Mouse (Mus musculus): ENCODE measurements around the gene Cd300a. TPM values are rescaled to one million over a fixed set of nuclear protein-coding genes. Genes with fewer than 3 reads are reported as not detected.
A peak's percentile ranks its signal among the peaks of the same experiment; 100 is the strongest.

Cd300a gene
- polyA plus RNA-seq, 1 experiment from 2014 or later, result 2.8 TPM

GRCm38 (mm10) chr11:114868280-114868679 is 21.6 kb upstream of the Cd300a start:
- Histone ChIP-seq H3K36me3 (no peaks in the 10 kb centered on the region), H3K4me2 (no peak overlapping the region), H3K27ac (replicated peaks) (no peak overlapping the region), H3K4me3 (no peak overlapping the region), H3K9ac (no peak overlapping the region), H3K4me1 (replicated peaks) (peaks cover 30% of the 10 kb centered on the region), H3K9me3 (no peaks in the 10 kb centered on the region), H3K27me3 (no peaks in the 10 kb centered on the region)
- WGBS, result 92% methylated on average over 12 of the region's 12 CpGs
- ATAC-seq (ENCODE audit: low read depth), result no peak

DNA sequence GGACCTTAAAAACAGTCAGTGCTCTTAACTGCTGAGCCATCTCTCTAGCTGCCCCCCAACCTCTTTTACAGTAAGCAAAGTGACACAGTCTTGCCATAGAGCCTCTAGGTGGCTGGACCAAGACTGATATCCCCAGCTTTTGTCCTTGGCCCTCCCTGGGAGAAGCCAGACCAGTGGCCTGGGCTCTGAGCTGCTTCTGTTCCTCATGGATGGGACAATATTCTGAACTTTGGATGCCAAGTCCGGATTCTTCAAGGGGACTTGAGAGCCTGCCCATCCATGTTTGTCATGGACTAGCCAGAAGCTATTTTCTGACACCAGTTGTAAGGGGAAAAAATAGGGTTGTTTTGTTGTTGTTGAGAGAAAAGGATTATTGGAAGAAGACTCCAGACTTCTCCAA is 20.1 kb upstream of the Cd300a start:
- Histone ChIP-seq H3K4me1 (replicated peaks) (peaks cover 36% of the 10 kb centered on the region), H3K4me2 (no peak overlapping the region), H3K27ac (replicated peaks) (no peak overlapping the region), H3K9ac (no peak overlapping the region), H3K27me3 (no peaks in the 10 kb centered on the region), H3K36me3 (no peaks in the 10 kb centered on the region), H3K9me3 (no peaks in the 10 kb centered on the region), H3K4me3 (no peak overlapping the region)
- 89% methylated on average over 1 of the region's 1 CpGs for WGBS
- ATAC-seq (ENCODE audit: low read depth), result no peak

DNA sequence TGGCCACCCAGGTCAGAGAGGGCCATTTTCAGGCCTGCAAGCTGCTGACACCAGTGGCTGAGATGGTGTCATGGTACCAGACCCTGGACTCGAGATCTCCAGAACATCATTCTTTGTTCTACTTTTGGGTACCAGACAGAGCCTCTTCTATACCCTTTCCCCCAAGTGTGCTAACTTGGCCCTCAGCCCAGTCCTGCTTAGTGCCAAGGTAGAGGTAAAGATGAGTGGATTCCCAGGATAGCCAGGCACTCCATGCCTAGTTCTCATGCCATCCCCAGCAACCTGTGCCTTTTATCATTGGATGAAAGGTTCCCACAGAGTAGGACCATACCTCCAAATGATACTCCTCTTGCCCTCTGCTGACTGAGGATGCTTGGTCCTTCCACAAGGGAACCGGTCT is 18.3 kb upstream of the Cd300a start:
- whole genome bisulfite sequencing, result 88% methylated on average over 2 of the region's 2 CpGs
- no peak for ATAC-seq (ENCODE audit: low read depth)
- no peak overlapping the region for H3K27ac ChIP-seq (replicated peaks)
- no peaks in the 10 kb centered on the region for H3K9me3 ChIP-seq
- H3K4me1 ChIP-seq (replicated peaks), result peaks cover 36% of the 10 kb centered on the region
- no peaks in the 10 kb centered on the region for H3K36me3 ChIP-seq
- no peak overlapping the region for H3K4me2 ChIP-seq
- no peak overlapping the region for H3K9ac ChIP-seq
- H3K4me3 ChIP-seq, result no peak overlapping the region
- H3K27me3 ChIP-seq, result no peaks in the 10 kb centered on the region

GRCm38 (mm10) chr11:114873022-114873817 is 16.6 kb upstream of the Cd300a start:
- Histone ChIP-seq H3K9me3 (no peaks in the 10 kb centered on the region), H3K4me3 (no peak overlapping the region), H3K36me3 (no peaks in the 10 kb centered on the region), H3K4me1 (replicated peaks) (peaks cover 26% of the 10 kb centered on the region), H3K9ac (peak overlapping the region; percentile 9; the same call in 1 of the 2 replicates), H3K27me3 (no peaks in the 10 kb centered on the region), H3K27ac (replicated peaks) (peak overlapping the region; percentile 74), H3K4me2 (no peak overlapping the region)
- ATAC-seq (ENCODE audit: low read depth), result peak; percentile 37; the same call in 1 of the 2 replicates
- WGBS, result 14% methylated on average over 6 of the region's 6 CpGs

DNA sequence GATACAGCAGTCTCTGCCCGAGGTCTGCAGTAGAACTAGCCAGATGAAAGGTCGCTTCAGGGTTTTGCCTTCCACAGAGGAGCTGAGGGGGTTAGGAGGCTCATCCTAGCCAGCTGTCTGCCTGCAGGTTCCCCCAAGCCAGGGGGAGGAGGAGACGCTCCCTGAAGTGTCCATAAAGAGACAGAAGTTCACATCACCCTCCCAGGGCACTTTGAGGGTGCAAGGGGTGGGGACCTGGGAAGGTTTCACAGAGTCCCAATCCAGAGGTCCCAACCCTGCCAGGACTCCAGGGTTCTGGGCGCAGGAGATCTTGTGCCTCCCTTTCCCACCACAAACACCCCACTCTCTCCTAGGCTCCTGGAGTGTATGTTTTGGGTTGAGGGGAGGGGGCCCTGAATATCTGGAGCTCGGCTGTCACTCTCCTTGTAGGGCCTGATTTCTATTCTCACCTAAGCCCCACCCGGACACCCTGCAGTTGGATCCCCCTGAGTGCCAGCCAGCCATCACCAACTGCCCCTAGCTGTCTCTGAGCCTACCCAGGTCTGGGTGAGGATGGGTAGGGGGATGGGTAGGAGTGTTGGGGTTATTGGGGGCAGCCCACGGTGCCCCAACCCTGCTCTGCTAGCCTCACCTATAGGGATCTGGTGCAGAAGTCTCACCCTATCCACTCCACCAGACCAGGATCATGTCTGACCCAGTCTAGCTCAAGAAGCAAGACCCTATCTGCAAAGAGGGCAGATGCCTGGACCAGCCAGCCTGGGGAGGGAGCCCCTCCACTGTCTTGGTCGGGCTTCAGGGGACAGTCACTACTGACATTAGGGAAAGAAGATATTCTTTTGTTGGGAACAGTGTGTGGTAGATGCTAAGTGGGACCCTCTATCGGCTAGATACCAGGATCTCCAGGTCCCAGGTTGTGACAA is 15.4 kb upstream of the Cd300a start:
- Histone ChIP-seq H3K4me1 (replicated peaks) (peaks cover 26% of the 10 kb centered on the region), H3K4me2 (no peak overlapping the region), H3K4me3 (no peak overlapping the region), H3K9me3 (no peaks in the 10 kb centered on the region), H3K27me3 (no peaks in the 10 kb centered on the region), H3K27ac (replicated peaks) (no peak overlapping the region), H3K9ac (no peak overlapping the region), H3K36me3 (no peaks in the 10 kb centered on the region)
- no peak for ATAC-seq (ENCODE audit: low read depth)
- WGBS, result 55% methylated on average over 9 of the region's 9 CpGs

DNA sequence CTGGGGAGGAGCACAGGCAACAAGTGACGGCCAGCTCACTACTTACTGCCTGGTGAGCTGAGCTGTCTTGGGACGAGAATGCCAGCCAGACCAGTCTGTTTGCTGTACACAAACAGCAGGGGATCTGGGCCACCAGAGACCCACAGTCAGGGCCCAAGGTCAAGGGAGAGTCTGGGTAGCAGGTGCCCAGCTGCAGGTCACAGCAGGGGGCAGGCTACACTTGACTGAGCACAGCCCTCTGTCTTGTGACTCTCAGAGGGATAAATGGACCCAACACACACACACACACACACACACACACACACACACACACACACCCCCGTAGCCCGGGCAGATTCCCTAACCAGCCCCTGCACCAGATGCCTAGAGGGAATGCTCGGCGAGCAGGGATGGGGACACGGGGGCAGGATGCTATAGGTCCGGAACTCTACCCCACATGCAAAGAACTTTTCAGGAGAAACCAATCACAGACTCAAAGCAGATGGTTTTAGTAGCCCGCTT is 14.5 kb upstream of the Cd300a start:
- Histone ChIP-seq H3K27ac (replicated peaks) (no peak overlapping the region), H3K9ac (no peak overlapping the region), H3K27me3 (no peaks in the 10 kb centered on the region), H3K4me1 (replicated peaks) (peaks cover 26% of the 10 kb centered on the region), H3K4me3 (no peak overlapping the region), H3K36me3 (no peaks in the 10 kb centered on the region), H3K4me2 (no peak overlapping the region), H3K9me3 (no peaks in the 10 kb centered on the region)
- no peak for ATAC-seq (ENCODE audit: low read depth)
- 7% methylated on average over 9 of the region's 9 CpGs for WGBS

DNA sequence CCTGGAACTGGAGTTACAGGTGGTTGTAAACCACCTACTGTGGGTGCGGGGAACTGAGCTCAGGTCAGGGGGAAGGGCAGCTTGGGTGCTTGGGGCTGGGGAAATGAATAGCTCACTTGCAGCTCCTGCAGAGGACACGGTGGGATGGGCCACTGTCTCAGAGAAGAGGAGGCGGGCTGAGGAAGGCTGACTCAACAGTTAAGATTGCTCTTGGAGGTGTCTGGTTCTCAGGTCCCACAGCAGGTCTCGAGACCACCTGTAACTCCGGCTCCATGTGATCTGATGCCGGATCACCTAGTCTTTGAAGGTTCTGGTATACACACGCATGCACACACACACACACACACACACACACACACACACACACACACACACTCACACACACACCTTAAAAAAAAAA is 13.7 kb upstream of the Cd300a start:
- WGBS, result 31% methylated on average over 7 of the region's 7 CpGs
- Histone ChIP-seq H3K27ac (replicated peaks) (no peak overlapping the region), H3K4me2 (no peak overlapping the region), H3K4me1 (replicated peaks) (peaks cover 26% of the 10 kb centered on the region), H3K9ac (no peak overlapping the region), H3K9me3 (no peaks in the 10 kb centered on the region), H3K27me3 (no peaks in the 10 kb centered on the region), H3K36me3 (no peaks in the 10 kb centered on the region), H3K4me3 (no peak overlapping the region)
- ATAC-seq (ENCODE audit: low read depth), result no peak

DNA sequence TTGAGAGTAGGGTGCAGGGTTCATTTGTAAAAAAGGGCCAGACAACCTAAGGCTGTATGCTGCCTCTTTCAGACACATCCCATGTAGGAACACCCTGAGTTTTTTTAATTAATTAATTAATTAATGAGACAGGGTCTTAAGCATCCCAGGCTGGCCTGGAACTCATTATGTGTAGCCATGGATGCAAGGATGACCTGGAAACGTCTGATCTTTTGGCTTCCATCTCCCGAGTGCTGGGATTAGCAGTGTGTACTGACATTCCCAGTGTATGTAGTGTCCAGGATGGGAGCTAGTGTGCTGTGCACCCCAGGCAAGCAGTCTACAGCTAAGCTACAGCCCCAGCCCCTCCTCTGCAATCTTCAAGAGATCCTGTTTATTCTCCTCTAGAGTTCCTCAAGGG is 13.2 kb upstream of the Cd300a start:
- ATAC-seq (ENCODE audit: low read depth), result no peak
- Histone ChIP-seq H3K4me1 (replicated peaks) (peaks cover 26% of the 10 kb centered on the region), H3K4me2 (no peak overlapping the region), H3K9me3 (no peaks in the 10 kb centered on the region), H3K27me3 (no peaks in the 10 kb centered on the region), H3K4me3 (no peak overlapping the region), H3K36me3 (no peaks in the 10 kb centered on the region), H3K27ac (replicated peaks) (no peak overlapping the region), H3K9ac (no peak overlapping the region)
- WGBS, result 42% methylated on average over 2 of the region's 2 CpGs

DNA sequence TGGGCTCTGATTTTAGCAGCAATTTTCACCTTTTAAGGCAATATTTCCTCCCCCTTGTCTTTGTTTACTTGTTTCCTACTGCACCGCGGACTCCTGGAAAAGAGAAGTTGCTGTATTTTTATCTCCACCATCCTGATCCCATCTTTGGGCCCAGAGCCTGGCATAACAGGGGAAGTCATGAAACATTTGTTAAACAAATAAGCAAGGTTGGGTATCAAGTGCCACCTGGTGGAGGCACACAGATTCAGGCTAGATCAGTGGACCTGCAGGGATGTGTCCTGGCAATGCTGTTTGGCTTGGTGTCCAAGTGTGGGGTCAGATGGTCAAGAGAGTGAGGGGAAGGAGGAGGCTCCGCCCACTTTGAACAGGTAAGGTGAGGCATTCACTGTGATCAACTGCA is 12.7 kb upstream of the Cd300a start:
- Histone ChIP-seq H3K27me3 (no peaks in the 10 kb centered on the region), H3K9ac (no peak overlapping the region), H3K36me3 (no peaks in the 10 kb centered on the region), H3K4me3 (no peak overlapping the region), H3K9me3 (no peaks in the 10 kb centered on the region), H3K4me1 (replicated peaks) (peaks cover 26% of the 10 kb centered on the region), H3K27ac (replicated peaks) (no peak overlapping the region), H3K4me2 (no peak overlapping the region)
- WGBS, result 55% methylated on average over 3 of the region's 3 CpGs
- ATAC-seq (ENCODE audit: low read depth), result no peak

DNA sequence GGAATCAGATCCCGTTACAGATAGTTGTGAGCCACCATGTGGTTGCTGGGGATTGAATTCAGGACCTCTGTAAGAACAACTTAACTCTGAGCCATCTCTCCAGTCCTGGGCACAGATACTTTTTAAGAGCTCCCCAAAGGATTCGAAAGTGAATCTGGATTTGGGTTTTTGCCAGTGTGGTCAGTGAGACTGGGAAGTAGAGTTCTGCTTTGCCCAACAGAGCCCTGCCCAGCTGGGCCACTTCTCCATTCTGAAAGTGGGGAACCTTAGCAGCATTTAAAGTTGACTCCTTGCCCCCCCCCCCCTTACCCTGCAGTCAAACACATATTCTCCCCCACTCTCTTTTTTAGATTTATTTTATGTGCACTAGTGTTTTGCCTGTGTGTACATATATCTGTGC is 10.2 kb upstream of the Cd300a start:
- H3K27ac ChIP-seq (replicated peaks), result no peak overlapping the region
- 78% methylated on average over 2 of the region's 2 CpGs for WGBS
- no peaks in the 10 kb centered on the region for H3K36me3 ChIP-seq
- peaks cover 9% of the 10 kb centered on the region for H3K4me1 ChIP-seq (replicated peaks)
- no peak for ATAC-seq (ENCODE audit: low read depth)
- H3K4me2 ChIP-seq, result no peak overlapping the region
- H3K9me3 ChIP-seq, result no peaks in the 10 kb centered on the region
- no peak overlapping the region for H3K4me3 ChIP-seq
- no peaks in the 10 kb centered on the region for H3K27me3 ChIP-seq
- no peak overlapping the region for H3K9ac ChIP-seq

- no peak for ATAC-seq (ENCODE audit: low read depth)
- Histone ChIP-seq H3K4me1 (replicated peaks) (peaks cover 4% of the 10 kb centered on the region), H3K4me2 (no peak overlapping the region), H3K4me3 (no peak overlapping the region), H3K36me3 (no peaks in the 10 kb centered on the region), H3K9me3 (no peaks in the 10 kb centered on the region), H3K9ac (no peak overlapping the region), H3K27me3 (no peaks in the 10 kb centered on the region; the same call in 1 of the 2 replicates), H3K27ac (replicated peaks) (no peak overlapping the region)
Observed at GRCm38 (mm10) chr11:114880185-114880584, 9.7 kb upstream of the Cd300a start.

- no peak for ATAC-seq (ENCODE audit: low read depth)
- Histone ChIP-seq H3K9ac (no peak overlapping the region), H3K27me3 (no peaks in the 10 kb centered on the region; the same call in 1 of the 2 replicates), H3K4me3 (no peak overlapping the region), H3K9me3 (no peaks in the 10 kb centered on the region), H3K27ac (replicated peaks) (no peak overlapping the region), H3K4me1 (replicated peaks) (no peaks in the 10 kb centered on the region; the same call in 1 of the 2 replicates), H3K36me3 (no peaks in the 10 kb centered on the region), H3K4me2 (no peak overlapping the region)
- 0% methylated on average over 1 of the region's 1 CpGs for WGBS
Observed at GRCm38 (mm10) chr11:114880589-114880988, 9.3 kb upstream of the Cd300a start.
